Mouse (Mus musculus): ENCODE results near the gene Arhgef15. TPM values are rescaled to one million over a fixed set of nuclear protein-coding genes. Genes with fewer than 3 reads are reported as not detected.

Arhgef15 gene
- polyA plus RNA-seq, 1 experiment from 2014 or later = 4.9 TPM

GRCm38 (mm10) chr11:68905138-68905531 is 52.1 kb downstream of the Arhgef15 start:
- ATAC-seq (ENCODE audit: low FRiP score) = no peak
- H3K9me3 ChIP-seq (ENCODE audit: control insufficient read depth, low read length) = no peaks in the 10 kb centered on the region
- H3K27me3 ChIP-seq (ENCODE audit: control insufficient read depth, insufficient read depth, low read length) = no peaks in the 10 kb centered on the region
- H3K4me2 ChIP-seq (replicated peaks; ENCODE audit: low read depth, low read length) = no peak overlapping the region
- no peaks in the 10 kb centered on the region; the same call in 1 of the 2 replicates for H3K4me1 ChIP-seq (replicated peaks; ENCODE audit: control insufficient read depth, insufficient read depth, low read length)
- H3K27ac ChIP-seq (ENCODE audit: low read depth, low read length) = no peak overlapping the region
- H3K4me3 ChIP-seq (ENCODE audit: low read depth, low read length) = no peak overlapping the region
- WGBS = 91% methylated on average over 3 of the region's 3 CpGs
- peaks cover 8% of the 10 kb centered on the region; the same call in 1 of the 2 replicates for H3K36me3 ChIP-seq (ENCODE audit: control insufficient read depth, insufficient read depth, low read length)
- DNase-seq (ENCODE audit: low spot score) = no peak
- no peak overlapping the region for H3K9ac ChIP-seq (ENCODE audit: low read depth, low read length)

GRCm38 (mm10) chr11:68904375-68905137 is 52.7 kb downstream of the Arhgef15 start:
- no peak for ATAC-seq (ENCODE audit: low FRiP score)
- DNase-seq (ENCODE audit: low spot score) = peak; percentile 88
- Histone ChIP-seq H3K4me1 (replicated peaks; ENCODE audit: control insufficient read depth, insufficient read depth, low read length) (no peaks in the 10 kb centered on the region; the same call in 1 of the 2 replicates), H3K4me3 (ENCODE audit: low read depth, low read length) (no peak overlapping the region), H3K9me3 (ENCODE audit: control insufficient read depth, low read length) (no peaks in the 10 kb centered on the region), H3K27me3 (ENCODE audit: control insufficient read depth, insufficient read depth, low read length) (no peaks in the 10 kb centered on the region), H3K36me3 (ENCODE audit: control insufficient read depth, insufficient read depth, low read length) (peaks cover 8% of the 10 kb centered on the region; the same call in 1 of the 2 replicates), H3K9ac (ENCODE audit: low read depth, low read length) (no peak overlapping the region), H3K27ac (ENCODE audit: low read depth, low read length) (no peak overlapping the region), H3K4me2 (replicated peaks; ENCODE audit: low read depth, low read length) (no peak overlapping the region)
- 95% methylated on average over 8 of the region's 8 CpGs for WGBS

GRCm38 (mm10) chr11:68903775-68904174 is 53.5 kb downstream of the Arhgef15 start:
- no peaks in the 10 kb centered on the region for H3K27me3 ChIP-seq (ENCODE audit: control insufficient read depth, insufficient read depth, low read length)
- H3K27ac ChIP-seq (ENCODE audit: low read depth, low read length) = no peak overlapping the region
- DNase-seq (ENCODE audit: low spot score) (no peak), ATAC-seq (ENCODE audit: low FRiP score) (no peak)
- no peak overlapping the region for H3K9ac ChIP-seq (ENCODE audit: low read depth, low read length)
- H3K9me3 ChIP-seq (ENCODE audit: control insufficient read depth, low read length) = no peaks in the 10 kb centered on the region
- no peak overlapping the region for H3K4me2 ChIP-seq (replicated peaks; ENCODE audit: low read depth, low read length)
- H3K36me3 ChIP-seq (ENCODE audit: control insufficient read depth, insufficient read depth, low read length) = peaks cover 8% of the 10 kb centered on the region; the same call in 1 of the 2 replicates
- H3K4me3 ChIP-seq (ENCODE audit: low read depth, low read length) = no peak overlapping the region
- H3K4me1 ChIP-seq (replicated peaks; ENCODE audit: control insufficient read depth, insufficient read depth, low read length) = no peaks in the 10 kb centered on the region; the same call in 1 of the 2 replicates
- 88% methylated on average over 2 of the region's 2 CpGs for WGBS

GRCm38 (mm10) chr11:68902823-68903222 is 54.5 kb downstream of the Arhgef15 start:
- DNase-seq (ENCODE audit: low spot score) = no peak
- Histone ChIP-seq H3K27me3 (ENCODE audit: control insufficient read depth, insufficient read depth, low read length) (no peaks in the 10 kb centered on the region), H3K4me1 (replicated peaks; ENCODE audit: control insufficient read depth, insufficient read depth, low read length) (no peaks in the 10 kb centered on the region; the same call in 1 of the 2 replicates), H3K4me3 (ENCODE audit: low read depth, low read length) (peak overlapping the region; percentile 88), H3K9ac (ENCODE audit: low read depth, low read length) (peak overlapping the region; percentile 99), H3K4me2 (replicated peaks; ENCODE audit: low read depth, low read length) (peak overlapping the region; percentile 62), H3K9me3 (ENCODE audit: control insufficient read depth, low read length) (no peaks in the 10 kb centered on the region), H3K36me3 (ENCODE audit: control insufficient read depth, insufficient read depth, low read length) (peaks cover 8% of the 10 kb centered on the region; the same call in 1 of the 2 replicates), H3K27ac (ENCODE audit: low read depth, low read length) (no peak overlapping the region)
- no peak for ATAC-seq (ENCODE audit: low FRiP score)
- WGBS = 85% methylated on average over 5 of the region's 5 CpGs

GRCm38 (mm10) chr11:68902367-68902766 is 54.9 kb downstream of the Arhgef15 start:
- no peak for DNase-seq (ENCODE audit: low spot score)
- Histone ChIP-seq H3K27me3 (ENCODE audit: control insufficient read depth, insufficient read depth, low read length) (no peaks in the 10 kb centered on the region), H3K9me3 (ENCODE audit: control insufficient read depth, low read length) (no peaks in the 10 kb centered on the region), H3K4me1 (replicated peaks; ENCODE audit: control insufficient read depth, insufficient read depth, low read length) (no peaks in the 10 kb centered on the region; the same call in 1 of the 2 replicates), H3K9ac (ENCODE audit: low read depth, low read length) (peak overlapping the region; percentile 99), H3K4me3 (ENCODE audit: low read depth, low read length) (peak overlapping the region; percentile 88), H3K27ac (ENCODE audit: low read depth, low read length) (no peak overlapping the region), H3K4me2 (replicated peaks; ENCODE audit: low read depth, low read length) (peak overlapping the region; percentile 62), H3K36me3 (ENCODE audit: control insufficient read depth, insufficient read depth, low read length) (peaks cover 8% of the 10 kb centered on the region; the same call in 1 of the 2 replicates)
- no peak for ATAC-seq (ENCODE audit: low FRiP score)
- whole genome bisulfite sequencing = 7% methylated on average over 11 of the region's 11 CpGs

GRCm38 (mm10) chr11:68902047-68902364 is 55.3 kb downstream of the Arhgef15 start:
- Histone ChIP-seq H3K4me1 (replicated peaks; ENCODE audit: control insufficient read depth, insufficient read depth, low read length) (no peaks in the 10 kb centered on the region; the same call in 1 of the 2 replicates), H3K9me3 (ENCODE audit: control insufficient read depth, low read length) (no peaks in the 10 kb centered on the region), H3K4me2 (replicated peaks; ENCODE audit: low read depth, low read length) (peak overlapping the region; percentile 62), H3K4me3 (ENCODE audit: low read depth, low read length) (peak overlapping the region; percentile 88), H3K27me3 (ENCODE audit: control insufficient read depth, insufficient read depth, low read length) (no peaks in the 10 kb centered on the region), H3K36me3 (ENCODE audit: control insufficient read depth, insufficient read depth, low read length) (peaks cover 8% of the 10 kb centered on the region; the same call in 1 of the 2 replicates), H3K9ac (ENCODE audit: low read depth, low read length) (peak overlapping the region; percentile 99), H3K27ac (ENCODE audit: low read depth, low read length) (0 out of 2 replicates have a peak overlapping the region, but pooled peaks have one; percentile 88)
- WGBS = 3% methylated on average over 10 of the region's 10 CpGs
- DNase-seq (ENCODE audit: low spot score) = no peak
- no peak for ATAC-seq (ENCODE audit: low FRiP score)

GRCm38 (mm10) chr11:68901351-68902046 is 55.8 kb downstream of the Arhgef15 start, which contains the start of gene Rpl26:
TSS of gene Rpl26 (plus strand) at chr11:68901583.
- Histone ChIP-seq H3K9ac (ENCODE audit: low read depth, low read length) (peak within 1 kb of the TSS; percentile 99), H3K36me3 (ENCODE audit: control insufficient read depth, insufficient read depth, low read length) (peaks cover 8% of the 10 kb centered on the region; the same call in 1 of the 2 replicates), H3K27ac (ENCODE audit: low read depth, low read length) (peak within 1 kb of the TSS; percentile 88), H3K27me3 (ENCODE audit: control insufficient read depth, insufficient read depth, low read length) (no peaks in the 10 kb centered on the region), H3K4me2 (replicated peaks; ENCODE audit: low read depth, low read length) (peak within 1 kb of the TSS; percentile 62), H3K4me1 (replicated peaks; ENCODE audit: control insufficient read depth, insufficient read depth, low read length) (no peaks in the 10 kb centered on the region; the same call in 1 of the 2 replicates), H3K9me3 (ENCODE audit: control insufficient read depth, low read length) (no peaks in the 10 kb centered on the region), H3K4me3 (ENCODE audit: low read depth, low read length) (peak within 1 kb of the TSS; percentile 88)
- peak; percentile 100 for DNase-seq (ENCODE audit: low spot score)
- under 1% methylated on average over 52 of the region's 52 CpGs for WGBS
- peak; percentile 94 for ATAC-seq (ENCODE audit: low FRiP score)

GRCm38 (mm10) chr11:68900519-68901350 is 56.5 kb downstream of the Arhgef15 start:
- peak overlapping the region; percentile 57 for H3K4me2 ChIP-seq (replicated peaks; ENCODE audit: low read depth, low read length)
- DNase-seq (ENCODE audit: low spot score) (no peak), ATAC-seq (ENCODE audit: low FRiP score) (peak; percentile 53)
- H3K4me1 ChIP-seq (replicated peaks; ENCODE audit: control insufficient read depth, insufficient read depth, low read length) = no peaks in the 10 kb centered on the region; the same call in 1 of the 2 replicates
- no peak overlapping the region for H3K27ac ChIP-seq (ENCODE audit: low read depth, low read length)
- H3K36me3 ChIP-seq (ENCODE audit: control insufficient read depth, insufficient read depth, low read length) = peaks cover 8% of the 10 kb centered on the region; the same call in 1 of the 2 replicates
- H3K9me3 ChIP-seq (ENCODE audit: control insufficient read depth, low read length) = no peaks in the 10 kb centered on the region
- H3K4me3 ChIP-seq (ENCODE audit: low read depth, low read length) = peak overlapping the region; percentile 88
- peak overlapping the region; percentile 47; the same call in 1 of the 2 replicates for H3K9ac ChIP-seq (ENCODE audit: low read depth, low read length)
- 26% methylated on average over 31 of the region's 31 CpGs for WGBS
- no peaks in the 10 kb centered on the region for H3K27me3 ChIP-seq (ENCODE audit: control insufficient read depth, insufficient read depth, low read length)
